Mouse (Mus musculus): ENCODE data around the gene Synm. TPM values are rescaled to one million over a fixed set of nuclear protein-coding genes. Genes with fewer than 3 reads are reported as not detected.

Gene Synm
- total and polyA plus RNA-seq, 3 experiments: 0.01 TPM; not detected in 2

GRCm38 (mm10) chr7:67754606-67755005, 4.9 kb downstream of the Synm start:
- TF ChIP-seq RAD21 (IDR thresholded peaks at IDR 0.05; ENCODE audit: low read depth, low read length) (no peak), USF2 (IDR thresholded peaks at IDR 0.05; ENCODE audit: borderline replicate concordance in 1 of 2, insufficient read depth in 1 of 2, low read depth in 1 of 2, low read length in 2 of 2) (no peak), TCF12 (IDR thresholded peaks at IDR 0.05; ENCODE audit: low read depth, low read length) (no peak), POLR2A (IDR thresholded peaks at IDR 0.05; ENCODE audit: control insufficient read depth in 1 of 2, insufficient read depth in 1 of 2, low read depth in 1 of 2, low read length in 2 of 2, poor library complexity in 1 of 2) (no peak), POLR2AphosphoS5 (IDR thresholded peaks at IDR 0.05; ENCODE audit: borderline replicate concordance, low read depth, low read length) (no peak), ZNF384 (IDR thresholded peaks at IDR 0.05; ENCODE audit: low read depth, low read length) (no peak), MAX (IDR thresholded peaks at IDR 0.05; ENCODE audit: low read length) (no peak), SMC3 (IDR thresholded peaks at IDR 0.05; ENCODE audit: low read depth, low read length) (no peak), CTCF (IDR thresholded peaks at IDR 0.05 in 2 of 3, conservative IDR thresholded peaks at IDR 0.05 in 1 of 3; ENCODE audit: control insufficient read depth in 1 of 3, insufficient read depth in 1 of 3, low read depth in 2 of 3, low read length in 3 of 3, poor library complexity in 1 of 3, severe bottlenecking in 1 of 3) (no peak), EP300 (IDR thresholded peaks at IDR 0.05; ENCODE audit: low read depth in 1 of 2, low read length in 2 of 2) (no peak), ZKSCAN1 (IDR thresholded peaks at IDR 0.05; ENCODE audit: low read depth, low read length) (no peak), TBP (IDR thresholded peaks at IDR 0.05; ENCODE audit: low read depth, low read length) (no peak), RCOR1 (IDR thresholded peaks at IDR 0.05; ENCODE audit: low read depth, low read length) (no peak), MYC (IDR thresholded peaks at IDR 0.05; ENCODE audit: low read depth, low read length) (no peak), MAZ (IDR thresholded peaks at IDR 0.05; ENCODE audit: low read depth, low read length) (no peak), MXI1 (IDR thresholded peaks at IDR 0.05; ENCODE audit: low read depth, low read length) (no peak), E2F4 (IDR thresholded peaks at IDR 0.05; ENCODE audit: borderline replicate concordance, low read depth, low read length) (no peak)
- Histone ChIP-seq H3K27ac (ENCODE audit: control insufficient read depth, low read depth, low read length) (no peak overlapping the region), H3K4me1 (ENCODE audit: control insufficient read depth in 1 of 2, insufficient read depth in 2 of 2, low read length in 2 of 2) (no peaks in the 10 kb centered on the region), H3K4me3 (ENCODE audit: control insufficient read depth in 1 of 2, insufficient read depth in 1 of 2, low read depth in 2 of 2, low read length in 2 of 2) (no peak overlapping the region), H3K9me3 (replicated peaks; ENCODE audit: insufficient read depth, low read length) (no peaks in the 10 kb centered on the region), H3K79me2 (ENCODE audit: control insufficient read depth, insufficient read depth, low read length, poor library complexity) (no peaks in the 10 kb centered on the region), H3K36me3 (ENCODE audit: control insufficient read depth in 1 of 2, insufficient read depth in 2 of 2, low read length in 2 of 2) (no peaks in the 10 kb centered on the region), H3K9ac (ENCODE audit: control insufficient read depth, low read depth, low read length, poor library complexity, severe bottlenecking) (no peak overlapping the region), H3K27me3 (ENCODE audit: control insufficient read depth in 1 of 2, insufficient read depth in 2 of 2, low read length in 2 of 2) (no peaks in the 10 kb centered on the region)
- DNase-seq (ENCODE audit: low read depth, low spot score): no peak

- no peak overlapping the region for H3K4me3 ChIP-seq (ENCODE audit: control insufficient read depth in 1 of 2, insufficient read depth in 1 of 2, low read depth in 2 of 2, low read length in 2 of 2)
- TF ChIP-seq GATA1 (IDR thresholded peaks at IDR 0.05; ENCODE audit: low read depth, low read length) (no peak), MYC (IDR thresholded peaks at IDR 0.05; ENCODE audit: low read depth, low read length) (no peak), EP300 (IDR thresholded peaks at IDR 0.05; ENCODE audit: low read depth in 1 of 2, low read length in 2 of 2) (no peak), MXI1 (IDR thresholded peaks at IDR 0.05; ENCODE audit: low read depth, low read length) (no peak), USF2 (IDR thresholded peaks at IDR 0.05; ENCODE audit: borderline replicate concordance in 1 of 2, insufficient read depth in 1 of 2, low read depth in 1 of 2, low read length in 2 of 2) (no peak), TCF12 (IDR thresholded peaks at IDR 0.05; ENCODE audit: low read depth, low read length) (no peak), UBTF (IDR thresholded peaks at IDR 0.05; ENCODE audit: borderline replicate concordance, insufficient read depth, low read depth, low read length) (no peak), MAX (IDR thresholded peaks at IDR 0.05; ENCODE audit: low read length) (no peak), JUND (IDR thresholded peaks at IDR 0.05; ENCODE audit: low read depth, low read length) (no peak), ETS1 (IDR thresholded peaks at IDR 0.05; ENCODE audit: low read depth, low read length) (no peak), MEF2A (IDR thresholded peaks at IDR 0.05; ENCODE audit: extremely low read depth, insufficient replicate concordance, low read depth, low read length, poor library complexity, severe bottlenecking) (no peak), RCOR1 (IDR thresholded peaks at IDR 0.05; ENCODE audit: low read depth, low read length) (no peak)
- no peak for DNase-seq (ENCODE audit: low read depth, low spot score)
- no peaks in the 10 kb centered on the region for H3K9me3 ChIP-seq (replicated peaks; ENCODE audit: insufficient read depth, low read length)
- no peaks in the 10 kb centered on the region for H3K4me1 ChIP-seq (ENCODE audit: control insufficient read depth in 1 of 2, insufficient read depth in 2 of 2, low read length in 2 of 2)
- H3K27ac ChIP-seq (ENCODE audit: control insufficient read depth, low read depth, low read length): no peak overlapping the region
- no peaks in the 10 kb centered on the region for H3K27me3 ChIP-seq (ENCODE audit: control insufficient read depth in 1 of 2, insufficient read depth in 2 of 2, low read length in 2 of 2)
- no peak overlapping the region for H3K9ac ChIP-seq (ENCODE audit: control insufficient read depth, low read depth, low read length, poor library complexity, severe bottlenecking)
- H3K36me3 ChIP-seq (ENCODE audit: control insufficient read depth in 1 of 2, insufficient read depth in 2 of 2, low read length in 2 of 2): no peaks in the 10 kb centered on the region
- H3K79me2 ChIP-seq (ENCODE audit: control insufficient read depth, insufficient read depth, low read length, poor library complexity): no peaks in the 10 kb centered on the region
These were observed 9.9 kb downstream of the Synm start for GRCm38 (mm10) chr7:67749441-67750239.

Measured in MEL (cell line).